Mouse (Mus musculus): ENCODE measurements around the gene Brd7. TPM values are rescaled to one million over a fixed set of nuclear protein-coding genes. Genes with fewer than 3 reads are reported as not detected.

Gene Brd7
- polyA plus RNA-seq (2012; rRNA removed): 25.2 and 27.9 TPM in 2 replicates

- peak; percentile 22 for DNase-seq (ENCODE audit: low read depth, low spot score)
- WGBS: under 1% methylated on average over 87 of the region's 91 CpGs
These were observed at the start of gene Brd7 for GRCm38 (mm10) chr8:88361708-88362428. TSS of gene Brd7 (minus strand) at chr8:88362194.

GRCm38 (mm10) chr8:88411461-88411860, 49.5 kb upstream of the Brd7 start:
- 77% methylated on average over 6 of the region's 6 CpGs for WGBS
- DNase-seq (ENCODE audit: low read depth, low spot score): no peak

GRCm38 (mm10) chr8:88409401-88409940, 47.5 kb upstream of the Brd7 start:
- no peak for DNase-seq (ENCODE audit: low read depth, low spot score)
- 62% methylated on average over 11 of the region's 11 CpGs for WGBS

GRCm38 (mm10) chr8:88407716-88408115, 45.7 kb upstream of the Brd7 start:
- no peak for DNase-seq (ENCODE audit: low read depth, low spot score)
- 93% methylated on average over 6 of the region's 6 CpGs for WGBS

- WGBS: 88% methylated on average over 4 of the region's 4 CpGs
- no peak for DNase-seq (ENCODE audit: low read depth, low spot score)
These were observed 36.1 kb upstream of the Brd7 start for GRCm38 (mm10) chr8:88398060-88398459.

GRCm38 (mm10) chr8:88393298-88393697, 31.3 kb upstream of the Brd7 start:
- no peak for DNase-seq (ENCODE audit: low read depth, low spot score)
- 80% methylated on average over 3 of the region's 3 CpGs for WGBS

- DNase-seq (ENCODE audit: low read depth, low spot score): no peak
- 77% methylated on average over 1 of the region's 1 CpGs for WGBS
These were observed 28.8 kb upstream of the Brd7 start for GRCm38 (mm10) chr8:88390749-88391148.

- WGBS: 66% methylated on average over 7 of the region's 7 CpGs
- DNase-seq (ENCODE audit: low read depth, low spot score): no peak
These were observed 26.8 kb upstream of the Brd7 start for GRCm38 (mm10) chr8:88388691-88389239.

- 80% methylated on average over 8 of the region's 8 CpGs for WGBS
These were observed 25.9 kb upstream of the Brd7 start for GRCm38 (mm10) chr8:88387874-88388273.

GRCm38 (mm10) chr8:88383164-88383556, 21.2 kb upstream of the Brd7 start:
- no peak for DNase-seq (ENCODE audit: low read depth, low spot score)

More at GRCm38 (mm10) chr8:88387874-88388273, 25.9 kb upstream of the Brd7 start:
- DNase-seq (ENCODE audit: low read depth, low spot score): no peak

GRCm38 (mm10) chr8:88382311-88383163, 20.5 kb upstream of the Brd7 start:
- no peak for DNase-seq (ENCODE audit: low read depth, low spot score)
- 91% methylated on average over 31 of the region's 31 CpGs for WGBS

More at GRCm38 (mm10) chr8:88383164-88383556, 21.2 kb upstream of the Brd7 start:
- 97% methylated on average over 2 of the region's 2 CpGs for WGBS

GRCm38 (mm10) chr8:88380497-88380896, 18.5 kb upstream of the Brd7 start:
- 77% methylated on average over 7 of the region's 7 CpGs for WGBS
- no peak for DNase-seq (ENCODE audit: low read depth, low spot score)

GRCm38 (mm10) chr8:88376836-88377582, 15.0 kb upstream of the Brd7 start:
- WGBS: 28% methylated on average over 19 of the region's 19 CpGs
- DNase-seq (ENCODE audit: low read depth, low spot score): no peak

GRCm38 (mm10) chr8:88371522-88371921, 9.5 kb upstream of the Brd7 start:
- WGBS: 90% methylated on average over 2 of the region's 2 CpGs
- DNase-seq (ENCODE audit: low read depth, low spot score): no peak

GRCm38 (mm10) chr8:88369805-88370204, 7.8 kb upstream of the Brd7 start:
- 30% methylated on average over 3 of the region's 3 CpGs for WGBS

GRCm38 (mm10) chr8:88369221-88369620, 7.2 kb upstream of the Brd7 start:
- no peak for DNase-seq (ENCODE audit: low read depth, low spot score)
- 23% methylated on average over 6 of the region's 6 CpGs for WGBS

More at GRCm38 (mm10) chr8:88369805-88370204, 7.8 kb upstream of the Brd7 start:
- DNase-seq (ENCODE audit: low read depth, low spot score): no peak

- DNase-seq (ENCODE audit: low read depth, low spot score): peak; percentile 37
- 8% methylated on average over 11 of the region's 11 CpGs for WGBS
These were observed 604 bp upstream of the Brd7 start for GRCm38 (mm10) chr8:88362446-88363150.

GRCm38 (mm10) chr8:88361044-88361707, 818 bp downstream of the Brd7 start:
- peak; percentile 10 for DNase-seq (ENCODE audit: low read depth, low spot score)
- WGBS: under 1% methylated on average over 31 of the region's 31 CpGs
